Mouse (Mus musculus) hindbrain, embryonic 11.5 days (tissue): ENCODE data around the gene Smpdl3a. TPM values are rescaled to one million over a fixed set of nuclear protein-coding genes. Genes with fewer than 3 reads are reported as not detected.
A peak's percentile ranks its signal among the peaks of the same experiment; 100 is the strongest.

ENCODE experiments used
- ATAC-seq: fragments of 200-750 bp; cut with Nextera tagmentation; 2 replicates; pipeline ENCODE4 v1.8.0; 2017; ENCODE audit warnings: mild to moderate bottlenecking, moderate TSS enrichment, moderate library complexity; ENCODE audit not compliant: low FRiP score
- DNase-seq: peaks from one replicate; pipeline ENCODE4 v3.0.0-alpha.2; 2015; ENCODE audit warnings: low spot score
- H3K27ac ChIP-seq: fragments of 300-500 bp; sonication (generic); 2 replicates; pipeline ENCODE4 v1.5.1; 2014; ENCODE audit warnings: mild to moderate bottlenecking, low read depth, low read length
- H3K27me3 ChIP-seq: fragments of 300-500 bp; sonication (generic); 2 replicates; pipeline ENCODE4 v1.6.1; 2014; ENCODE audit warnings: mild to moderate bottlenecking, low read length, moderate library complexity, mixed read lengths; ENCODE audit not compliant: control insufficient read depth, insufficient read depth
- H3K36me3 ChIP-seq: fragments of 300-500 bp; sonication (generic); 2 replicates; pipeline ENCODE4 v1.6.1; 2014; ENCODE audit warnings: mild to moderate bottlenecking, low read length, moderate library complexity, mixed read lengths; ENCODE audit not compliant: control insufficient read depth, insufficient read depth
- H3K4me1 ChIP-seq: fragments of 300-500 bp; sonication (generic); replicated peaks from 2 replicates; pipeline ENCODE4 v1.6.1; 2014; ENCODE audit warnings: low read length, mixed read lengths; ENCODE audit not compliant: control insufficient read depth, insufficient read depth
- H3K4me2 ChIP-seq: fragments of 300-500 bp; sonication (generic); replicated peaks from 2 replicates; pipeline ENCODE4 v1.6.1; 2014; ENCODE audit warnings: mild to moderate bottlenecking, low read depth, low read length
- H3K4me3 ChIP-seq: fragments of 300-500 bp; sonication (generic); 2 replicates; pipeline ENCODE4 v1.5.1; 2014; ENCODE audit warnings: low read depth, low read length
- H3K9ac ChIP-seq: fragments of 300-500 bp; sonication (generic); 2 replicates; pipeline ENCODE4 v1.6.1; 2014; ENCODE audit warnings: low read depth, low read length
- H3K9me3 ChIP-seq: fragments of 300-500 bp; sonication (generic); 2 replicates; pipeline ENCODE4 v1.6.1; 2016; ENCODE audit warnings: low read length; ENCODE audit not compliant: control insufficient read depth
- WGBS: fragments of 180-500 bp; shearing (Covaris S2); extraction: QIAGEN DNeasy Blood & Tissue Kit; methylation state at CpG from one replicate; pipeline ENCODE4 v1.1.7; 2014; 5-methylcytosine and 5-hydroxymethylcytosine counted together
- polyA plus RNA-seq: library from polyadenylated mRNA; unstranded; fragments of >200 nt; fragmentation: Nextera tagmentation; extraction: Ambion mirVana; gene quantifications from 2 replicates; pipeline ENCODE4 v1.2.1, GENCODE M21; 2014

The Smpdl3a gene
- polyA plus RNA-seq, 1 experiment from 2014 or later: 13.9 TPM

DNA sequence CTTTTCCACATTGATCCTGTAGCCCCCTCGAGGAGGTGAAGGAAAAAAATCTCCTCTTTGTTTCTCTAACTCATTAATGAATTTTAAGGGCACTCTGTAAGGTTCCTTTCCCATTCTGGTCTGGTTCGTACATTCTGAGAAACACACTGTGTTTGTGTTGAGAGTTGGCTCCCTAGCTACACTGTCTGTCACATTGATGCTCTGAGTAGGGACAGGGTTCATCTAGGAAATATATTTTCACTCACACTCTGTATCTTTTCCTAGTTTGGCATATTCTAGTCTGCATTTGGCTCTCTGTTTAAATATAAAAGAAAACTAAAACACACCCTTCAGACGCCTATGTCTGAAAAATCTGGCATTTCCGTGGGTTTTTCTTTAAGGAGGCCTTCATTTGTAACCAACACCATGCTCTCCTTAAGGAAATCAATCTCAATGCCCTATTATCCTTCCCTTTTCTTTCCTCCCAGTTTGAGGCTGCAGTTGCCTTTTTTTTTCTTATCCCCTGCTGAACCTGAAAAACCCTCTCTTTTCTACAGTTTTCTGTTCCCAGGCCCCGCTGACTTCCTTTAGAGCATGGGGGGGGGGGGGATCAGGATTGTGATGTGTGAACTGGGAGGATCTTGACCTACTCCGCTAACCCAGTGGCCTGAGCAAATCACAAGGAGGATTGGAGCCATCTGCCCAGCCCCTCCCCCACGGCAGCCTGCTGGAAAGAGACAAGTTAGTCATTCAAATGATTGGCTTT, 9.8 kb upstream of the Smpdl3a start:
- peak overlapping the region; percentile 88 for H3K27ac ChIP-seq
- H3K9me3 ChIP-seq: no peaks in the 10 kb centered on the region
- ATAC-seq: peak; percentile 94
- no peaks in the 10 kb centered on the region for H3K36me3 ChIP-seq
- peak; percentile 90 for DNase-seq
- H3K9ac ChIP-seq: peak overlapping the region; percentile 72
- H3K4me2 ChIP-seq: peak overlapping the region; percentile 46
- WGBS: 4% methylated on average over 7 of the region's 7 CpGs
- peak overlapping the region; percentile 52 for H3K4me3 ChIP-seq
- no peaks in the 10 kb centered on the region for H3K27me3 ChIP-seq
- peaks cover 6% of the 10 kb centered on the region for H3K4me1 ChIP-seq

DNA sequence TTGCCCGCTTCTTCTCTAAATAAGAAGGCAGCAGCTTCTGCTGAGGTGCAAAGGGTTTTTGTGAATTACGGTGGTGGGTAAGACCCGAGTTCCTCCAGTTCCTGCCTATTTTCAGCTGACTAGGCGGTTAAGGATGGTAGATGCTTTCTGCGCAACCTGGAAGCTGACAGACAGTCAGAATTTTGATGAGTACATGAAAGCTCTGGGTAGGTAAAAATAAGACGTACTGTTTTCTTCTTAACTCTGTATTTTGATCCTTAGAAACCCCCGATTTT, 9.3 kb upstream of the Smpdl3a start, which contains the start of gene Fabp7:
Gene Fabp7 (plus strand): TSS at position 6 of the 275 bp plus-strand sequence.
- H3K9me3 ChIP-seq: no peaks in the 10 kb centered on the region
- no peaks in the 10 kb centered on the region for H3K36me3 ChIP-seq
- H3K27ac ChIP-seq: peak within 1 kb of the TSS; percentile 88
- peak within 1 kb of the TSS; percentile 46 for H3K4me2 ChIP-seq
- no peaks in the 10 kb centered on the region for H3K27me3 ChIP-seq
- peaks cover 6% of the 10 kb centered on the region for H3K4me1 ChIP-seq
- ATAC-seq (no peak; the same call in 1 of the 2 replicates), DNase-seq (no peak)
- 14% methylated on average over 7 of the region's 7 CpGs for WGBS
- H3K4me3 ChIP-seq: peak within 1 kb of the TSS; percentile 52
- H3K9ac ChIP-seq: peak within 1 kb of the TSS; percentile 72

DNA sequence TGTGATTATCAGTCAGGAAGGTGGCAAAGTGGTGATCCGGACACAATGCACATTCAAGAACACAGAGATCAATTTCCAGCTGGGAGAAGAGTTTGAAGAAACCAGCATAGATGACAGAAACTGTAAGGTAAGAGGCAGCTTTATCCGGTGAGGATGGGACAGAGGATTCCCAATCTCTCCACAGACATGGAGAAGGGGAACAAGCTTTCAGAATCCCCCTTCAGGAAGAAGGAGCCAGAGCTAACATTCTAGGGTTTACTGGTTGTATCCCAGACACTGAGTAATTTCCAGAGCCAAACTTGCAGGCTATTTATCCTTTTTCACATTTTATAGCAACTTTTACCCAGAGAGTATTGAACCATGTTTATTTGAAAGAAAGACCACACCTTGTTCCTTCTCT, 8.6 kb upstream of the Smpdl3a start:
- Histone ChIP-seq H3K4me2 (peak overlapping the region; percentile 46), H3K36me3 (no peaks in the 10 kb centered on the region), H3K27me3 (no peaks in the 10 kb centered on the region), H3K9me3 (no peaks in the 10 kb centered on the region), H3K9ac (peak overlapping the region; percentile 72), H3K27ac (peak overlapping the region; percentile 88), H3K4me3 (peak overlapping the region; percentile 52), H3K4me1 (peaks cover 6% of the 10 kb centered on the region)
- 38% methylated on average over 2 of the region's 2 CpGs for WGBS
- DNase-seq (peak; percentile 20), ATAC-seq (no peak)

DNA sequence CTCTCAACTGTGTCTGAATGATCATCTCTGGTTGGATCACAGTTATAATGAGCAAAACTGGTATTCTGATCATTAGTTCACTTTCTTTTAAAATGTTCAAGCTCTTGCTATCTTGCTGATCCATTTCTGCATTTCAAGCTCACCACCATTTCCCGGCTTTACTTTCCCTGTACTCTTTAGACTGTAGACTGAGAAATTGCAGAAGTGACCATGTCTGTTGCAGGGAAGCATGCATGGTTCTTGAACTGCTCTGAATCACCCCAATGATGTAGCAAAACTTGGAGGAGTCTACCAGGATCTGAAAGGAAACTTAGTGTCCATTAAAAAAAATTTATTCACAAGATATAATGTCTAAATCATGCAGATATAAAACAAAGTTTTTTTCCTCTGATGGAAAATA, 1.2 kb upstream of the Smpdl3a start:
- Histone ChIP-seq H3K4me3 (no peak overlapping the region), H3K9ac (no peak overlapping the region)
- WGBS: 100% methylated on average over 1 of the region's 1 CpGs

DNA sequence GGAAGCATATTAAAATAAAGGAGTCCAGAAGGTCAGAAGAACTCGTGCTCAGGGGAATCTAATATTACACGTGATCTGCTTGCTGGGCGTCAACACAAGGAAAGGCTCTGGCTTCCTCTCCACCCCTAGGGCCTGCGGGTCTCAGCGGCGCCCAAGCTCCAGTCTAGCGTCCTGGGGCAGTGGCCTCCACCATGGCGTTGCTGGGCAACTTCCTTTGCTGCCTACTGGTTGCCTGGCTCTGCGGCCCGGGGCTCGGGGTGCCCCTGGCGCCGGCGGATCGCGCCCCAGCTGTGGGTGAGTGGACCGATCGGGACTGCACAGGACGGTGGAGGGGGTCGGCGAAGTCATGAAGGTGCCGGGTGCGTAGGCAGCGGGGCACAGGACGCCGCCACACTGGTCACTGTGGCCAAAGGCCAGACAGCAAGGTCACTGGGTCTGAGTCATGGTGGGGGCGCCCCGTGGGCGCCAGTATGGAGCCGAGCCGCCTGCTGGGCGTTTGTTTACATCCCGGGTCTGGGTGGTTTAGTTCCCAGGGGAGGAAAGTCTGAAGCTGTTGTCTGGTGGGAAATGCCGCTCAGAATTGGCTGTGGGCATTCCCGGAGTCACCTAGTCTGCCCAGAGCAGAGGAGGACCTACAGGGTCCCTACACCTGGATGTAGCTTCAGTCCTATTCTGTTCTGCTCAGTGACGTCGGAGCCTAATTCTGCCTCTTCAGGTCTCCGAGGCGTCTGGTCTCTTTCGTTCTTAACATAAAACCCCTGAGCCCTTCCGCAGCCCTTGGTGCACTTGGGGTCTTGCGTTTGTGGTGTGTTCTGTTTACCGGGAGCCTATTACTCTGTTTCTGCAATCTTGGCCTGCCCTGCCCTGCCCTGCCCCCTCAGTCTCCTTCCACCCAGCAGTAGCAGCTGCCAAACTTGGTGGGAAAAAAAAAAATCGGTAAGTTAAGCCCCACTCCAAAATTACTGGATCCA, 641 bp downstream of the Smpdl3a start:
- Histone ChIP-seq H3K27ac (peak overlapping the region; percentile 27; the same call in 1 of the 2 replicates), H3K9ac (peak overlapping the region; percentile 64), H3K4me2 (peak overlapping the region; percentile 91), H3K4me1 (no peaks in the 10 kb centered on the region), H3K27me3 (no peaks in the 10 kb centered on the region), H3K4me3 (peak overlapping the region; percentile 48), H3K36me3 (no peaks in the 10 kb centered on the region), H3K9me3 (no peaks in the 10 kb centered on the region; the same call in 1 of the 2 replicates)
- 2% methylated on average over 44 of the region's 44 CpGs for WGBS
- DNase-seq (peak; percentile 57), ATAC-seq (peak; percentile 78)

More for the DNA sequence above, 1.2 kb upstream of the Smpdl3a start:
- DNase-seq (no peak), ATAC-seq (no peak)
- H3K36me3 ChIP-seq: no peaks in the 10 kb centered on the region
- no peak overlapping the region for H3K27ac ChIP-seq
- no peak overlapping the region for H3K4me2 ChIP-seq
- H3K9me3 ChIP-seq: no peaks in the 10 kb centered on the region; the same call in 1 of the 2 replicates
- no peaks in the 10 kb centered on the region for H3K27me3 ChIP-seq
- no peaks in the 10 kb centered on the region for H3K4me1 ChIP-seq

DNA sequence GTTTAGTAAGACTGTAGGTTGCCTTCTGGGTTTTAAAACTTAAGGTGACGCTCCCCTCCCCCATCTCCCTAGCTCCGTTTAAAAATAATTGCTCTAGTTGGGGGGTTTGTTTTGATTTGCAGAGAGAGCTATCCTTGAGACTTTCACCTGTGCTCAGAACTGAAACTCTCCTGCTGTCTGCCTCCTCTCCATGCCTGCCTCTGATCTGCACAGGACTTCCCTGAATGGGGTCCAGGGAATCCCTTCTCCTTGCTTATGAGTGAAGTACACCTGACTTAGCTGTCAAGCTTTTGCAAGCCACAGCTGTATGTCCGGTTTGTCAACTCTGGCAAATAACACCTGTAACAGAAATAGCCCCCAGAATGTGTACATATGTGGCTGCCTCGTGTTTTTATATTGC, 1.4 kb downstream of the Smpdl3a start:
- Histone ChIP-seq H3K27ac (no peak overlapping the region), H3K4me3 (no peak overlapping the region), H3K4me2 (peak overlapping the region; percentile 91), H3K9ac (no peak overlapping the region), H3K4me1 (no peaks in the 10 kb centered on the region), H3K36me3 (no peaks in the 10 kb centered on the region), H3K9me3 (no peaks in the 10 kb centered on the region; the same call in 1 of the 2 replicates), H3K27me3 (no peaks in the 10 kb centered on the region)
- no peak for ATAC-seq
- WGBS: 47% methylated on average over 4 of the region's 4 CpGs
- DNase-seq: no peak

DNA sequence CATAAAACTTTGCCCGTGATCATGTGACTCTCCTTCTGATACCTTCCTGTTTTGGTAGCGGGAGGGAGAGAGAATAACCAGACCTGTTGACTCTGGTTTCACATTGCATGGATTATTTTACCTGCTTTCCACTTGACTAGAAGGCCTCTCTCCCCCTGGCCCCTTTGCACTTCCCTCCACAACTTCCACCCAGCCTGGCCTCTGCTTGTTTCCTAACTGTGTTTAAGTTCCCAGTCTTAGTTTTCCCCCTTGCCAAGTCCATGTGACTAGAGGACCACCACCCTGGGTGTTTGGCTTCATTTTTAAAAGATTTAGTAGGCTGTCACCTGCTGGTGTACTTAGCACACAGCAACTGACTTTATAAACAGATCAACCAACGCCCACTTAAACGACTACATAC, 1.9 kb downstream of the Smpdl3a start:
- H3K9ac ChIP-seq: no peak overlapping the region
- no peaks in the 10 kb centered on the region for H3K36me3 ChIP-seq
- ATAC-seq (peak; percentile 30; the same call in 1 of the 2 replicates), DNase-seq (peak; percentile 19)
- H3K4me3 ChIP-seq: no peak overlapping the region
- no peaks in the 10 kb centered on the region; the same call in 1 of the 2 replicates for H3K9me3 ChIP-seq
- H3K4me1 ChIP-seq: no peaks in the 10 kb centered on the region
- no peak overlapping the region for H3K4me2 ChIP-seq
- no peak overlapping the region for H3K27ac ChIP-seq
- no peaks in the 10 kb centered on the region for H3K27me3 ChIP-seq
- WGBS: 65% methylated on average over 4 of the region's 4 CpGs

DNA sequence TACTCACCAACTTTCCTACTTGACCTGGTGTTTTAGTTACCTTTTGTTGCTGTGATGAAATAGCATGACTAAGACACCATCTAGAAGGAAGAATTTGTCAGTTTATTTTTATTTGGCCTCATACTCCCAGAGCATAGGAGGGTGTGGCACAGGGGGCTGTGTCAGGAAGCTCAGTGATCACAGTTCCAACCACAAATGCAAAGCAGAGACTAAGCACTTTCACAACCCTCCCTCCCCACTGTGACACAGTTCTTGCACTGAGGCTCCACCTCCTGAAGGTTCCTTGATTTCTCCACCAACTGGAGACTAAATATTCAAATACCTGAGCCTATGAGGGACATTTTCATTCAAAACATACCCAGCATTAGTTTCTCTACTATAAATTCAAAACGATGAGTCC, 5.4 kb downstream of the Smpdl3a start:
- ATAC-seq: no peak
- Histone ChIP-seq H3K36me3 (no peaks in the 10 kb centered on the region), H3K9me3 (no peaks in the 10 kb centered on the region), H3K4me2 (no peak overlapping the region), H3K4me3 (no peak overlapping the region), H3K4me1 (no peaks in the 10 kb centered on the region), H3K27me3 (no peaks in the 10 kb centered on the region), H3K27ac (no peak overlapping the region), H3K9ac (no peak overlapping the region)
- DNase-seq: no peak
- WGBS: 87% methylated on average over 1 of the region's 1 CpGs
